8 mouse cellular contexts compared by ENCODE assay signal in genomic region chrX:162113257-162113656, GRCm38 (mm10). TPM values are rescaled to one million over a fixed set of nuclear protein-coding genes. Genes with fewer than 3 reads are reported as not detected.
DNase-seq lines count a peak whose midpoint lies in the region; ATAC-seq lines count a peak whose summit lies in the region.

No protein-coding gene starts in this region.

- DNase-seq in embryo, embryonic 11 days = peak; percentile 25
- no peak for DNase-seq in embryo, embryonic 9.5 days (ENCODE audit: extremely low spot score)
- DNase-seq in MN1 (ENCODE audit: low spot score) = peak; percentile 56
- DNase-seq in heart, adult 8-10 months (ENCODE audit: low spot score) = peak; percentile 18
- peak; percentile 62 to 68 for DNase-seq in kidney, postnatal 25 days
- DNase-seq in ovary, postnatal 10 days (ENCODE audit: low spot score) = no peak
- DNase-seq in layer of hippocampus, adult 9-10 months (ENCODE audit: low spot score) = no peak

- no peak for ATAC-seq in frontal cortex, adult (ENCODE audit: low TSS enrichment)

RNA-seq across cellular contexts. Expression of gene Nhs, which starts 46.3 kb away (rescaled TPM):
- under 1 TPM; 0.29 to 0.53 (median 0.47) TPM for total RNA-seq in heart, adult 8-10 months (2022)

Comparison
In these comparisons a context has a peak if more than half of its experiments do, and no peak if none do; other contexts are left out.
1. DNase-seq: peak in embryo, embryonic 11 days (single experiment), MN1 (single experiment), heart, adult 8-10 months (single experiment) and kidney, postnatal 25 days (2 of 2); none in embryo, embryonic 9.5 days (single experiment), ovary, postnatal 10 days (single experiment) and layer of hippocampus, adult 9-10 months (single experiment).